Mouse (Mus musculus): ENCODE results near the gene Mad1l1. TPM values are rescaled to one million over a fixed set of nuclear protein-coding genes. Genes with fewer than 3 reads are reported as not detected.

Gene Mad1l1
- polyA plus RNA-seq, 1 experiment from 2014 or later, result 27.8 TPM

GRCm38 (mm10) chr5:140087242-140087641, 234.1 kb downstream of the Mad1l1 start:
- no peak for ATAC-seq (replicated peaks; ENCODE audit: extremely low read depth, insufficient read depth, low FRiP score)
- H3K4me2 ChIP-seq (ENCODE audit: low read depth, low read length), result no peak overlapping the region
- 88% methylated on average over 7 of the region's 7 CpGs for WGBS

GRCm38 (mm10) chr5:140084341-140084740, 237.0 kb downstream of the Mad1l1 start:
- ATAC-seq (replicated peaks; ENCODE audit: extremely low read depth, insufficient read depth, low FRiP score), result no peak
- Histone ChIP-seq H3K27ac (ENCODE audit: low read length) (no peak overlapping the region), H3K27me3 (ENCODE audit: control insufficient read depth, insufficient read depth, low read length) (no peaks in the 10 kb centered on the region), H3K9ac (ENCODE audit: low read length) (no peak overlapping the region), H3K9me3 (replicated peaks; ENCODE audit: control insufficient read depth, low read length) (no peaks in the 10 kb centered on the region), H3K4me2 (ENCODE audit: low read depth, low read length) (no peak overlapping the region), H3K4me3 (ENCODE audit: low read length) (no peak overlapping the region), H3K36me3 (ENCODE audit: control insufficient read depth, insufficient read depth) (no peaks in the 10 kb centered on the region), H3K4me1 (ENCODE audit: control insufficient read depth, insufficient read depth, low read length) (no peaks in the 10 kb centered on the region)
- WGBS, result 94% methylated on average over 6 of the region's 6 CpGs

More at GRCm38 (mm10) chr5:140087242-140087641, 234.1 kb downstream of the Mad1l1 start:
- H3K27me3 ChIP-seq (ENCODE audit: control insufficient read depth, insufficient read depth, low read length), result no peaks in the 10 kb centered on the region
- H3K9me3 ChIP-seq (replicated peaks; ENCODE audit: control insufficient read depth, low read length), result no peaks in the 10 kb centered on the region
- no peak overlapping the region for H3K27ac ChIP-seq (ENCODE audit: low read length)
- H3K4me3 ChIP-seq (ENCODE audit: low read length), result no peak overlapping the region
- H3K36me3 ChIP-seq (ENCODE audit: control insufficient read depth, insufficient read depth), result no peaks in the 10 kb centered on the region; the same call in 1 of the 2 replicates
- no peaks in the 10 kb centered on the region; the same call in 1 of the 2 replicates for H3K4me1 ChIP-seq (ENCODE audit: control insufficient read depth, insufficient read depth, low read length)
- no peak overlapping the region for H3K9ac ChIP-seq (ENCODE audit: low read length)

- Histone ChIP-seq H3K36me3 (ENCODE audit: control insufficient read depth, insufficient read depth) (no peaks in the 10 kb centered on the region), H3K4me2 (ENCODE audit: low read depth, low read length) (no peak overlapping the region), H3K4me1 (ENCODE audit: control insufficient read depth, insufficient read depth, low read length) (no peaks in the 10 kb centered on the region), H3K9me3 (replicated peaks; ENCODE audit: control insufficient read depth, low read length) (no peaks in the 10 kb centered on the region), H3K27ac (ENCODE audit: low read length) (no peak overlapping the region), H3K4me3 (ENCODE audit: low read length) (no peak overlapping the region), H3K9ac (ENCODE audit: low read length) (no peak overlapping the region), H3K27me3 (ENCODE audit: control insufficient read depth, insufficient read depth, low read length) (no peaks in the 10 kb centered on the region)
- ATAC-seq (replicated peaks; ENCODE audit: extremely low read depth, insufficient read depth, low FRiP score), result no peak
- 76% methylated on average over 5 of the region's 5 CpGs for WGBS
Measured at GRCm38 (mm10) chr5:140083911-140084310, 237.4 kb downstream of the Mad1l1 start.

- H3K27ac ChIP-seq (ENCODE audit: low read length), result no peak overlapping the region
- H3K4me3 ChIP-seq (ENCODE audit: low read length), result no peak overlapping the region
- no peaks in the 10 kb centered on the region for H3K27me3 ChIP-seq (ENCODE audit: control insufficient read depth, insufficient read depth, low read length)
- no peak overlapping the region for H3K4me2 ChIP-seq (ENCODE audit: low read depth, low read length)
- no peak; the same call in 1 of the 2 replicates for ATAC-seq (replicated peaks; ENCODE audit: extremely low read depth, insufficient read depth, low FRiP score)
- no peaks in the 10 kb centered on the region for H3K36me3 ChIP-seq (ENCODE audit: control insufficient read depth, insufficient read depth)
- WGBS, result 48% methylated on average over 11 of the region's 11 CpGs
- H3K9me3 ChIP-seq (replicated peaks; ENCODE audit: control insufficient read depth, low read length), result no peaks in the 10 kb centered on the region
- no peak overlapping the region for H3K9ac ChIP-seq (ENCODE audit: low read length)
- H3K4me1 ChIP-seq (ENCODE audit: control insufficient read depth, insufficient read depth, low read length), result no peaks in the 10 kb centered on the region
Measured at GRCm38 (mm10) chr5:140082204-140082812, 239.0 kb downstream of the Mad1l1 start.

GRCm38 (mm10) chr5:140081084-140081483, 240.3 kb downstream of the Mad1l1 start:
- 82% methylated on average over 10 of the region's 10 CpGs for WGBS
- H3K27me3 ChIP-seq (ENCODE audit: control insufficient read depth, insufficient read depth, low read length), result no peaks in the 10 kb centered on the region
- no peak overlapping the region for H3K9ac ChIP-seq (ENCODE audit: low read length)
- ATAC-seq (replicated peaks; ENCODE audit: extremely low read depth, insufficient read depth, low FRiP score), result no peak
- no peak overlapping the region for H3K4me3 ChIP-seq (ENCODE audit: low read length)
- no peaks in the 10 kb centered on the region for H3K4me1 ChIP-seq (ENCODE audit: control insufficient read depth, insufficient read depth, low read length)
- H3K4me2 ChIP-seq (ENCODE audit: low read depth, low read length), result no peak overlapping the region
- no peaks in the 10 kb centered on the region for H3K9me3 ChIP-seq (replicated peaks; ENCODE audit: control insufficient read depth, low read length)
- no peak overlapping the region for H3K27ac ChIP-seq (ENCODE audit: low read length)
- H3K36me3 ChIP-seq (ENCODE audit: control insufficient read depth, insufficient read depth), result no peaks in the 10 kb centered on the region

- no peaks in the 10 kb centered on the region for H3K4me1 ChIP-seq (ENCODE audit: control insufficient read depth, insufficient read depth, low read length)
- no peak overlapping the region for H3K27ac ChIP-seq (ENCODE audit: low read length)
- no peak for ATAC-seq (replicated peaks; ENCODE audit: extremely low read depth, insufficient read depth, low FRiP score)
- H3K4me3 ChIP-seq (ENCODE audit: low read length), result no peak overlapping the region
- H3K36me3 ChIP-seq (ENCODE audit: control insufficient read depth, insufficient read depth), result no peaks in the 10 kb centered on the region
- H3K27me3 ChIP-seq (ENCODE audit: control insufficient read depth, insufficient read depth, low read length), result no peaks in the 10 kb centered on the region
- H3K9ac ChIP-seq (ENCODE audit: low read length), result no peak overlapping the region
- 91% methylated on average over 4 of the region's 4 CpGs for WGBS
- H3K9me3 ChIP-seq (replicated peaks; ENCODE audit: control insufficient read depth, low read length), result no peaks in the 10 kb centered on the region
- H3K4me2 ChIP-seq (ENCODE audit: low read depth, low read length), result no peak overlapping the region
Measured at GRCm38 (mm10) chr5:140079511-140079910, 241.8 kb downstream of the Mad1l1 start.

GRCm38 (mm10) chr5:140078406-140078805, 242.9 kb downstream of the Mad1l1 start:
- ATAC-seq (replicated peaks; ENCODE audit: extremely low read depth, insufficient read depth, low FRiP score), result no peak
- H3K4me3 ChIP-seq (ENCODE audit: low read length), result no peak overlapping the region
- no peaks in the 10 kb centered on the region for H3K36me3 ChIP-seq (ENCODE audit: control insufficient read depth, insufficient read depth)
- H3K4me2 ChIP-seq (ENCODE audit: low read depth, low read length), result no peak overlapping the region
- WGBS, result 90% methylated on average over 3 of the region's 3 CpGs
- no peaks in the 10 kb centered on the region for H3K4me1 ChIP-seq (ENCODE audit: control insufficient read depth, insufficient read depth, low read length)
- H3K27ac ChIP-seq (ENCODE audit: low read length), result no peak overlapping the region
- H3K9ac ChIP-seq (ENCODE audit: low read length), result no peak overlapping the region
- H3K27me3 ChIP-seq (ENCODE audit: control insufficient read depth, insufficient read depth, low read length), result no peaks in the 10 kb centered on the region
- no peaks in the 10 kb centered on the region for H3K9me3 ChIP-seq (replicated peaks; ENCODE audit: control insufficient read depth, low read length)

GRCm38 (mm10) chr5:140076438-140076837, 244.9 kb downstream of the Mad1l1 start:
- no peaks in the 10 kb centered on the region for H3K4me1 ChIP-seq (ENCODE audit: control insufficient read depth, insufficient read depth, low read length)
- no peaks in the 10 kb centered on the region for H3K36me3 ChIP-seq (ENCODE audit: control insufficient read depth, insufficient read depth)
- no peak overlapping the region for H3K4me2 ChIP-seq (ENCODE audit: low read depth, low read length)
- 92% methylated on average over 2 of the region's 2 CpGs for WGBS
- H3K9me3 ChIP-seq (replicated peaks; ENCODE audit: control insufficient read depth, low read length), result no peaks in the 10 kb centered on the region
- no peak overlapping the region for H3K9ac ChIP-seq (ENCODE audit: low read length)
- no peak overlapping the region for H3K27ac ChIP-seq (ENCODE audit: low read length)
- no peaks in the 10 kb centered on the region for H3K27me3 ChIP-seq (ENCODE audit: control insufficient read depth, insufficient read depth, low read length)
- no peak for ATAC-seq (replicated peaks; ENCODE audit: extremely low read depth, insufficient read depth, low FRiP score)
- no peak overlapping the region for H3K4me3 ChIP-seq (ENCODE audit: low read length)

GRCm38 (mm10) chr5:140073671-140074116, 247.7 kb downstream of the Mad1l1 start:
- Histone ChIP-seq H3K36me3 (ENCODE audit: control insufficient read depth, insufficient read depth) (no peaks in the 10 kb centered on the region), H3K4me2 (ENCODE audit: low read depth, low read length) (no peak overlapping the region), H3K4me1 (ENCODE audit: control insufficient read depth, insufficient read depth, low read length) (no peaks in the 10 kb centered on the region), H3K4me3 (ENCODE audit: low read length) (no peak overlapping the region), H3K27ac (ENCODE audit: low read length) (no peak overlapping the region), H3K9me3 (replicated peaks; ENCODE audit: control insufficient read depth, low read length) (no peaks in the 10 kb centered on the region), H3K9ac (ENCODE audit: low read length) (no peak overlapping the region), H3K27me3 (ENCODE audit: control insufficient read depth, insufficient read depth, low read length) (no peaks in the 10 kb centered on the region)
- ATAC-seq (replicated peaks; ENCODE audit: extremely low read depth, insufficient read depth, low FRiP score), result no peak
- 48% methylated on average over 12 of the region's 12 CpGs for WGBS

Data from heart, embryonic 16.5 days (tissue).